Mouse (Mus musculus): ENCODE data around the gene Rundc3b. TPM values are rescaled to one million over a fixed set of nuclear protein-coding genes. Genes with fewer than 3 reads are reported as not detected.
A peak's percentile ranks its signal among the peaks of the same experiment; 100 is the strongest.

The Rundc3b gene
- 0.18 and 0.22 TPM in 2 replicates for total RNA-seq (2015)
- total RNA-seq (2017), result 0.59 and 0.85 TPM in 2 replicates

GRCm38 (mm10) chr5:8622596-8623231 is at the start of gene Rundc3b:
Gene Rundc3b (minus strand): TSS chr5:8622952.
- peak; percentile 93 for ATAC-seq (ENCODE audit: poor library complexity, severe bottlenecking)

- no peak for ATAC-seq (ENCODE audit: poor library complexity, severe bottlenecking)
Observed at GRCm38 (mm10) chr5:8669606-8670005, 46.9 kb upstream of the Rundc3b start.

- ATAC-seq (ENCODE audit: poor library complexity, severe bottlenecking), result no peak
Observed at GRCm38 (mm10) chr5:8667758-8668474, 45.2 kb upstream of the Rundc3b start.

- no peak for ATAC-seq (ENCODE audit: poor library complexity, severe bottlenecking)
Observed at GRCm38 (mm10) chr5:8664678-8665077, 41.9 kb upstream of the Rundc3b start.

GRCm38 (mm10) chr5:8660738-8661151 is 38.0 kb upstream of the Rundc3b start:
- 0 out of 2 replicates have a peak, but pooled peaks have one; percentile 9 for ATAC-seq (ENCODE audit: poor library complexity, severe bottlenecking)

GRCm38 (mm10) chr5:8659911-8660737 is 37.4 kb upstream of the Rundc3b start, which contains the start of gene Abcb1a:
Gene Abcb1a (plus strand): TSS chr5:8660077.
- ATAC-seq (ENCODE audit: poor library complexity, severe bottlenecking), result peak; percentile 71

GRCm38 (mm10) chr5:8652085-8652484 is 29.3 kb upstream of the Rundc3b start:
- no peak for ATAC-seq (ENCODE audit: poor library complexity, severe bottlenecking)

GRCm38 (mm10) chr5:8648774-8649173 is 26.0 kb upstream of the Rundc3b start:
- no peak for ATAC-seq (ENCODE audit: poor library complexity, severe bottlenecking)

GRCm38 (mm10) chr5:8648300-8648699 is 25.5 kb upstream of the Rundc3b start:
- ATAC-seq (ENCODE audit: poor library complexity, severe bottlenecking), result no peak

- ATAC-seq (ENCODE audit: poor library complexity, severe bottlenecking), result no peak
Observed at GRCm38 (mm10) chr5:8634489-8634975, 11.8 kb upstream of the Rundc3b start.

GRCm38 (mm10) chr5:8632901-8633300 is 10.1 kb upstream of the Rundc3b start:
- ATAC-seq (ENCODE audit: poor library complexity, severe bottlenecking), result no peak

GRCm38 (mm10) chr5:8622071-8622595 is 619 bp downstream of the Rundc3b start:
- ATAC-seq (ENCODE audit: poor library complexity, severe bottlenecking), result peak; percentile 46

- no peak for ATAC-seq (ENCODE audit: poor library complexity, severe bottlenecking)
Observed at GRCm38 (mm10) chr5:8571118-8571517, 51.6 kb downstream of the Rundc3b start.

- ATAC-seq (ENCODE audit: poor library complexity, severe bottlenecking), result no peak
Observed at GRCm38 (mm10) chr5:8566867-8567266, 55.9 kb downstream of the Rundc3b start.

- no peak for ATAC-seq (ENCODE audit: poor library complexity, severe bottlenecking)
Observed at GRCm38 (mm10) chr5:8544512-8544911, 78.2 kb downstream of the Rundc3b start.

GRCm38 (mm10) chr5:8542631-8543207 is 80.0 kb downstream of the Rundc3b start:
- no peak for ATAC-seq (ENCODE audit: poor library complexity, severe bottlenecking)

GRCm38 (mm10) chr5:8541120-8542117 is 81.3 kb downstream of the Rundc3b start:
- ATAC-seq (ENCODE audit: poor library complexity, severe bottlenecking), result no peak

GRCm38 (mm10) chr5:8519006-8519405 is 103.7 kb downstream of the Rundc3b start:
- ATAC-seq (ENCODE audit: poor library complexity, severe bottlenecking), result no peak

- ATAC-seq (ENCODE audit: poor library complexity, severe bottlenecking), result no peak
Observed at GRCm38 (mm10) chr5:8491778-8492177, 131.0 kb downstream of the Rundc3b start.

All from megakaryocyte, adult 5-6 weeks (primary cell).